Mouse (Mus musculus) ES-Bruce4 (cell line): ENCODE data around the gene Il27ra.

Experiments used
- CTCF ChIP-seq: IDR thresholded peaks from one replicate; pipeline ENCODE4 v1.8.1; 2011; ENCODE audit warnings: low read depth, low read length
- EP300 ChIP-seq: IDR thresholded peaks from 2 replicates; pipeline ENCODE4 v1.6.1; 2011; ENCODE audit warnings: low read depth, low read length; ENCODE audit not compliant: insufficient read depth
- POLR2A ChIP-seq: IDR thresholded peaks from one replicate; pipeline ENCODE4 v1.8.1; 2011; ENCODE audit warnings: low read length; ENCODE audit not compliant: insufficient read depth

GRCm38 (mm10) chr8:84010625-84011611 is 31.5 kb downstream of the Il27ra start:
- TF ChIP-seq EP300 (no peak), CTCF (peak; percentile 35), POLR2A (no peak)
